Mouse (Mus musculus): ENCODE data around the gene Nhlh1.

Nhlh1 gene

DNA sequence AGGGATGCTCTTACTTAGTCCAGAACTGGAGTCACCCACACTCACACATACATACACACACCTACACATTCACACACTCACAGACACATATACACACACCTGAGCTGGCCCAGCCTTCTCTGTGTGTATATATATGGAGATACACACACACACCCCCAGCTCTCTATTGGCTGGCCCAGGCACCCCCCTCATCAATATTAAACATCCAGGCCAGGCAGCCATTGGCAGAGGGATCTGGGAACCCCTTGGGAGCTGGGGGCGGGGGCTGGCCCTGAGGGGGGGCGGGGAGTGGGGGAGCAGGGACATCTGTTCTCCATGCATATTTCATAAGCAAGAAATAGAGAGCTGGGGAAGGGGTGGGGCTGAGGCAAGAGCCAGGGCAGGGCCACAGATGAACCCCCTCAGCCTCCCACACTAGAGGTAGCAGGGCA is at the start of gene Nhlh1:
Nhlh1 (minus strand) TSS at position 83 of the 431 bp plus-strand sequence.
- DNase-seq (ENCODE audit: low spot score in 2 of 2), result no peak

DNA sequence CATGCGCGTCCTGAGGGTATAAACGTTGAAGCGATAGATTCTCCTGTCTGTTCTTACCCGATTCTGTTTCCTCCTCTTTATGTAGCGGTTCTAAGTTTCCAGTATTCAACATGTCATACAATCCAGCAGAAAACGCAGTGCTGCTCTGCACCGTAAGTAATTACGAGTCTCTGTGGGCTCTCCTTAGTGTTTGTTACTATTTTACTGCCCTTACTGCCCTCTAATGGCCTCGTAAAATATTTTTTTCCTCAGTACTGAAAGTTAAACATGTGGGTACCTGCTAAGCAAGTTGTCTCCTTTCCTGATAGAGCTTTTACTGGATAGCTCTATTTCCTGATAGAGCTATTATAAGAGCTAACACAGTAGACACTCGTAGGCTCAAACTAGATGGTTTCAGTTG is 47.7 kb upstream of the Nhlh1 start:
- DNase-seq (ENCODE audit: low spot score in 2 of 2), result no peak

- no peak for DNase-seq (ENCODE audit: low spot score in 2 of 2)
These were observed 46.2 kb upstream of the Nhlh1 start for GRCm38 (mm10) chr1:172103619-172104018.

DNA sequence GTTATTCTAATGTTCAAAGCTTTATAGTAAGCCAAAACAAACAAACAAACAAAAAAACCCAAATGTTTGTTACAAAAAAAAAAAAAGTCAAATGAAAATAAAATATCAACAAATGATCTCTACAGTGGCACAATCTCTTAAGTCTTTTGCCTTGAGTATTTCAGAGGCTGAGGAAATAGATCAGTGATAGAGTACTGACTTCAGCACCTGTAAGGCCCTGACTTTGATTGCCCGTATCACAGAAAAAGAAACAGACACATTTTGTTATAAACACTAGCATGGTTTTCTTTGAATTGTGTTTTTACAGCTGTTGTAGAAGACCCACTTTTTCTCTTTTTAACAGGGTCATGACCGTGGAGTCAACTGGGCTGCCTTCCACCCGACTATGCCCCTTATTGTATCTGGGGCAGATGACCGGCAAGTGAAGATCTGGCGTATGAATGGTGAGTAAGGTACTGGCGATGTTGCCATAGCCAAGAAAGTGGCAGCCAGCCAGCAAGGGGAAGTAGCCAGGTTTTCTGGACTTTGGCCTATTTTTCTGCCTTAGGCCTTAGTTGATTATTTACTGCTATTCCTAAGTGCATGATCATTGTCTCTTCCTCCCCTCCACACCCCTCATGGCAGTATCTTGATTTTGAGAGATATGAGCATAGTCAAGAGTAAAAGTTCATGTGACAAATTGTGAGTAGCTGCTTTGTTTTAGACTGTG is 42.1 kb upstream of the Nhlh1 start:
- DNase-seq (ENCODE audit: low spot score in 2 of 2), result no peak

DNA sequence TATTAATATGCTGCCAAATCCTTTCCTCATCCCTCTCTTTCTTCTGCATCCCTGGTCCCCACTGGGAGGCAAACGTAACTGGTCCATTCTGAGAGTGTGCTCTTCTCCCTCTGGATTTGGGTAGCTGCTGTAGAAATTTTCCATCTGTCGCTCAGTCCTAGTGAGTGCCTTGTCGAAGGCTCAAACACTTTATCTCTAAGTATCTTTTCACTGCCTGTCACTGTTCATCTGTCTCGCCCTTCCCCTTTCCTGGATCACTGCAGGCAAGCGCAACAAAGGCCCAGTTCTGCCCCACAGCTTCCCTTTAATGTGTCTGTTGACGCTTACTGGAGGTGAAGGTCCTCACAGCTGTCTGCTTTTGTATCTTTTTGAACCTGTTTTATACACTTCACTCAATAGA is 37.8 kb upstream of the Nhlh1 start:
- no peak for DNase-seq (ENCODE audit: low spot score in 2 of 2)

DNA sequence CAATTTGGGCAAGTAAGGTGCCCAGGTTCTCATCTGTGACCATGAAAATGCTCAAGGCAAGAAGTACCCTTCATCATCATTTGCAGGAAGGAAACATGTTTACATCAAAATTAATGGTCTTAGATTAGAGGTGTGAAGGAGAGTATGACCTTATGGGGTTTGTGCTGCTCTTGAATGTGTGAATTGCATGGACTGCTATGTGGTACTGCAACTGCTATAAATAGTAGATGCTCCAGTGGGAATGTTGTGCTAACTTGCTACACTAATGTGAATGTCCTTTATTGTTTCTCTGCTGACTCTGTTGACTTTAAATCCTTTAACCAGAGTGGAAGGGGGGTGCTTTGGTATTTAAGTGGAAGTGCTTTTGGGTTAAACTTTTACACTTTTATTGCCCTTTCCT is 36.9 kb upstream of the Nhlh1 start:
- no peak for DNase-seq (ENCODE audit: low spot score in 2 of 2)

DNA sequence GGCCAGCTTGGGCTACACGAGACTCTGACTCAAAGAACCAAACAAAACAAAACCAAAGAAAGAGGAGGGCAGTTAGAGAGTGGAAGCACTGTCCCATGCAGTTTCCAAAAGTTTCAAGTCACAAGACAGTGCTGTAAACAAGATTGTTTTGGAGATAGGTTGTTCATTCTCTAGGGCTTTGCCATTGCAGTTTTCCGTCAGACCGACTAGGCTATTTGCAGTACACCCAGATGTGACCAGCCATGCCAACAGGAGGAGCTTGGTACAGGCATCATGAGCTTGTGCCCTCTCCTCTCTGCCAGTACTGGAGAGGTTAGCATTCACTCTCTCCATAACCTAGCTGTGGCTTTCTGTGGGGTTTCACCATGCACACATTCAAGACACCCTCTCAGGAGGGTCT is 36.1 kb upstream of the Nhlh1 start:
- no peak for DNase-seq (ENCODE audit: low spot score in 2 of 2)

DNA sequence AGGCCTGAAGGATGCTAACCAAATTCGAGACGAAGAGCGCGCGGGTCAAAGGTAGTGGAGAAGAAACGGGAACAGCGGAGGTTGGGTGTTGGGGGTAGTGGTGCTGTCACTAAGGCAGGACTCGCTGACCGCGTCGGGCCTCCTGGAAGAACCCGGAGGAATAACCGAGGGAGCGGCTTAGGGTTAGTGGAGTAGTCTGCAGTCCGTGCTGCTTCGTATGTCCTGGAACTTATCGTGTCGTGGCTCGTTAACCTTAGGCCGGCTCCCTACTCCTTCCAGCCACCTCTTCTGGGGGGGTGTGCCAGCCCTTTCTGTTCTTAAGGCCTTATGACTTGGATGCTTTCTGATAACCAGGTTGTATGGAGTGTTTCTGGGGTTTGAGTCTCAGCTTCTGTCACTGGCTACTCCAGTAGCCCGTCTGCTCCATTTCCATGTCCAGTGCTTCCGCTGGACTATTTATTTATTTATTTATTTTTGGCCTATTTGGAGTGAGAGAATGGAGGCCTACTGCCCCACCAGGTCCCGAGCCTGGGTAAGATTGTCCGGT is 25.6 kb upstream of the Nhlh1 start:
- no peak for DNase-seq (ENCODE audit: low spot score in 2 of 2)

GRCm38 (mm10) chr1:172082101-172082898 is 24.9 kb upstream of the Nhlh1 start, which contains the start of the genes Copa and Ncstn:
Copa (plus strand) TSS chr1:172082529.
Ncstn (minus strand) TSS chr1:172082795.
- peak; percentile 94 for DNase-seq (ENCODE audit: low spot score in 2 of 2)

- no peak for DNase-seq (ENCODE audit: low spot score in 2 of 2)
These were observed 20.6 kb upstream of the Nhlh1 start for GRCm38 (mm10) chr1:172077981-172078380.

- no peak for DNase-seq (ENCODE audit: low spot score in 2 of 2)
These were observed 15.2 kb upstream of the Nhlh1 start for GRCm38 (mm10) chr1:172072604-172073003.

- no peak for DNase-seq (ENCODE audit: low spot score in 2 of 2)
These were observed 14.2 kb upstream of the Nhlh1 start for GRCm38 (mm10) chr1:172071556-172071955.

DNA sequence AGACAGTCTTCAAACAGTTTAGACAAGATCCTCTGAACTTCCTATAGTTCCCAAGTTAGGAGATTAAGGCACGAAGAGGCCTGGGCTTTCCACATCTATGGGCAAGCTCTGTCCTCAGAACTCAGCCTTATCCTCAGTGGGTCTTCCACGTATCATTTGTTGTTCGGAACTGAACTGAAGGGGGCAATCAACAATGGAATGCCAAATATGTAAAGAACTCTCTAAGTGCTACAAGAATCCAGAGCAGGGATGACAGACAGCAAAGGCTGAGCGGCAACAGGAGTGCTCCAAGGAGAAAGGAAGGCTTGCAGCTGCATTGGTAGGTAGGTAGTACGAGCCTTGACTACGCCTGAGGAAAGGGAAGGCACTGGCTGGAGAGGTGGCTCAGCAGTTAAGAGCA is 12.9 kb upstream of the Nhlh1 start:
- no peak for DNase-seq (ENCODE audit: low spot score in 2 of 2)

- DNase-seq (ENCODE audit: low spot score in 2 of 2), result no peak
These were observed 7.3 kb upstream of the Nhlh1 start for GRCm38 (mm10) chr1:172064613-172065141.

DNA sequence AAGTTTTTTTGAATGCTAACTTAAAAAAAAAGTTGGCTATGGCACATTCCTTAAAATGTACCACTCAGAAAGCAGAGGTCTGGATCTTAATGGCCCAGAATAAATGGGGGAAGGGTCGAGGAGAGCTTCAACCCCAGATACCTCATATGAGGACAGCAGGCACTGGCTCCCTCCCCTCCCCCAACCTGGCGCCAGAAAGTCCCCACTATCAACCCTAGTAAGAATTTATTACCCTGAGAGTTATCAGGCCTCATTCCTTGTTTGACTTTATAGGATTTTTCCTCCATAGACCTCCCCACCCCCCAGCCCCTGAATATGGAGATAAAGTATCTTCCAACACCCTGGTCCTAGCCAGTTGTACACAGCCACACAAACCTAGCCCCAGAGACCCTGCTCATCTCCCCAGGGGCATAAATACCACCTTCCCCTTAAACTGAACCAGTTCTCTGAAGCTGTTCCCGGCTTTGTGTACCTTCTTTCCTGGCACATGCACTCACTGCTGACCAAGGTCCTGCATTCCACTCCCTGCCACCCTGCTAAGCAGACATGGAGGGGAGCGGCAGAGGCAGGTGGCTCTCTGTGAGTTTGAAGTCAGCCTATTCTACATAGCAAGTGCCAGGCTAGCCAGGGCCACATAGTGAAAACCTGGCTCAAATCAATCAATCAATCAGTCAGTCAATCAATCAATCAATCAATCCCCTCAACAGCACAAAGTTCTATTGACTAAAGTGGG is 6.1 kb upstream of the Nhlh1 start:
- no peak for DNase-seq (ENCODE audit: low spot score in 2 of 2)

- no peak for DNase-seq (ENCODE audit: low spot score in 2 of 2)
These were observed 4.7 kb upstream of the Nhlh1 start for GRCm38 (mm10) chr1:172062101-172062500.

DNA sequence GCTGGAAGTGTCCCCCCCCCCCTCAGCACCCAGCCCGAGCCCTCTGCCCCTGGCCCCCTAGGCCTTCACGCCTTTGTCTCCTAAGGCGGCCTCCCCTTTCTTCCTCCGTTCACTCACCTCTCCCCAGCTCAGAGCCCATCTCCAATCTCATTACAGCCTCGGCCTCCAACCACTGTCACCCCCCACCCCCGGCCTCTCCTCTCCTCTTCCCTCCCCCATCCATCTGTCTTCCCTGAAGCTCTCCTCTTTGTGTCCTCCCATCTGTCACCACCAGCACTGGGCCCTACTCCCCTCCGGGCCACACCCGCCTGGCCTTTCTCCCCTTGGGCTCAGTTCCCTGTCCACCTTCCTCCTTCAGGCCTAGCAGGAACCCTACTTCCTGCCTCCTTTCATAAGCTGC is 3.8 kb upstream of the Nhlh1 start:
- no peak for DNase-seq (ENCODE audit: low spot score in 2 of 2)

- no peak for DNase-seq (ENCODE audit: low spot score in 2 of 2)
These were observed 3.3 kb upstream of the Nhlh1 start for GRCm38 (mm10) chr1:172060659-172061058.

GRCm38 (mm10) chr1:172058874-172059273 is 1.5 kb upstream of the Nhlh1 start:
- DNase-seq (ENCODE audit: low spot score in 2 of 2), result no peak

DNA sequence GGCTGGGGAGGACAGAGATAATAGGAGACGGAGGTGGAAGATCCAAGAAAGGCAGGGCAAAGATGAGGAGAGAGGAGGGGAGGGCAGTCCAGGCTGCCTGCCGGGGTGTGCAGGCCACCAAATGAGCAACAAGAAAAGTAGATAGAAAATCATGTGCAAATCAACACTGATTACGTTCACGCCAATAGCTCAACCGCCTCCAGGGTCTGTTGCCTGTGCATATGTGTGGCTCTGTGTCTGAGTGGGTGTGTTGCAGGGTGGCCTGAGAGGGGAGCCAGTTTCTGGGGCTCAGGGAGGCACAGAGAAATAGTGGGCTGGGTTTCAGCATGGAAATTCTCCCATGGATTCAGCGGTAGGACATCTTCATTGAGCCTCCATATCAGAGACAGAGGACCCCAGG is 948 bp upstream of the Nhlh1 start:
- no peak for DNase-seq (ENCODE audit: low spot score in 2 of 2)

GRCm38 (mm10) chr1:172056251-172056650 is 1.1 kb downstream of the Nhlh1 start:
- peak in 1 of 2 experiments; percentile 44 for DNase-seq (ENCODE audit: low spot score in 2 of 2)
